Mouse (Mus musculus) neural tube, embryonic 11.5 days (tissue): ENCODE data around the gene Arhgap19. TPM values are rescaled to one million over a fixed set of nuclear protein-coding genes. Genes with fewer than 3 reads are reported as not detected.

Experiments
- ATAC-seq: fragments of 200-750 bp; cut with Nextera tagmentation; 2 replicates; pipeline ENCODE4 v1.8.0; 2017; ENCODE audit warnings: moderate number of reproducible peaks, mild to moderate bottlenecking, moderate TSS enrichment, moderate library complexity; ENCODE audit not compliant: insufficient read depth, low FRiP score, low TSS enrichment
- DNase-seq: peaks from one replicate; pipeline ENCODE4 v3.0.0-alpha.2; 2015; ENCODE audit warnings: low spot score
- H3K27ac ChIP-seq: fragments of 300-500 bp; sonication (generic); 2 replicates; pipeline ENCODE4 v1.5.1; 2014; ENCODE audit warnings: low read depth, mild to moderate bottlenecking, low read length
- H3K27me3 ChIP-seq: fragments of 300-500 bp; sonication (generic); 2 replicates; pipeline ENCODE4 v1.6.1; 2014; ENCODE audit warnings: mild to moderate bottlenecking, low read length, mixed read lengths; ENCODE audit not compliant: control insufficient read depth, insufficient read depth
- H3K36me3 ChIP-seq: fragments of 300-500 bp; sonication (generic); 2 replicates; pipeline ENCODE4 v1.6.1; 2014; ENCODE audit warnings: mild to moderate bottlenecking, low read length, moderate library complexity, mixed read lengths; ENCODE audit not compliant: control insufficient read depth, insufficient read depth
- H3K4me1 ChIP-seq: fragments of 300-500 bp; sonication (generic); 2 replicates; pipeline ENCODE4 v1.6.1; 2014; ENCODE audit warnings: low read length, mixed read lengths; ENCODE audit not compliant: control insufficient read depth, insufficient read depth
- H3K4me2 ChIP-seq: fragments of 300-500 bp; sonication (generic); 2 replicates; pipeline ENCODE4 v1.6.1; 2014; ENCODE audit warnings: low read depth, mild to moderate bottlenecking, moderate library complexity
- H3K4me3 ChIP-seq: fragments of 300-500 bp; sonication (generic); 2 replicates; pipeline ENCODE4 v1.5.1; 2014; ENCODE audit warnings: low read depth, low read length
- H3K9ac ChIP-seq: fragments of 300-500 bp; sonication (generic); 2 replicates; pipeline ENCODE4 v1.6.1; 2014; ENCODE audit warnings: mild to moderate bottlenecking, low read length
- H3K9me3 ChIP-seq: fragments of 300-500 bp; sonication (generic); 2 replicates; pipeline ENCODE4 v1.6.1; 2016; ENCODE audit warnings: low read length; ENCODE audit not compliant: control insufficient read depth
- WGBS: fragments of 180-500 bp; shearing (Covaris S2); extraction: QIAGEN DNeasy Blood & Tissue Kit; methylation state at CpG from one replicate; pipeline ENCODE4 v1.1.7; 2014; 5-methylcytosine and 5-hydroxymethylcytosine counted together
- polyA plus RNA-seq: library from polyadenylated mRNA; unstranded; fragments of >200 nt; fragmentation: Nextera tagmentation; extraction: Ambion mirVana; gene quantifications from 2 replicates; pipeline ENCODE4 v1.2.1, GENCODE M21; 2014

Arhgap19 gene
- polyA plus RNA-seq, 1 experiment from 2014 or later, result 37.0 TPM

DNA sequence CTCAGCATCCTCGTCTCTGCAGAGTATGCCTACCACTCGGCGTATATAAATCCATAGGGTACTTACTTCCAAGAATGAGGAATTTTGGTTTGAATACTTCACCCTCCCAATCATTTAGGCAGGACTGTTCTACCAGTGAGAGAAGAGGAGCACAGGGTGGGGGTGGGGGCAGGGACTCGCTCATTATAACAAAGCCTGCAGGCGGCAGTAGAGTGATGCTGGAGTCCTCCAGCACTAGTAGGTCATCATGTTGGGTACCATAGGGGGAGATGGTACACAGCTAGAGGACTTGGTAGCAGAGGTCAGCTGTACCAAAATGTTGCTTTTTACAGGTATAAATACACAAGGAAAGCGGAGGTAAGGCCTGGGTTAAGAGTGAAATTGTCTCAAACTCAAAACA lies 42.5 kb upstream of the Arhgap19 start:
- 90% methylated on average over 6 of the region's 6 CpGs for WGBS
- H3K4me3 ChIP-seq, result no peak overlapping the region

DNA sequence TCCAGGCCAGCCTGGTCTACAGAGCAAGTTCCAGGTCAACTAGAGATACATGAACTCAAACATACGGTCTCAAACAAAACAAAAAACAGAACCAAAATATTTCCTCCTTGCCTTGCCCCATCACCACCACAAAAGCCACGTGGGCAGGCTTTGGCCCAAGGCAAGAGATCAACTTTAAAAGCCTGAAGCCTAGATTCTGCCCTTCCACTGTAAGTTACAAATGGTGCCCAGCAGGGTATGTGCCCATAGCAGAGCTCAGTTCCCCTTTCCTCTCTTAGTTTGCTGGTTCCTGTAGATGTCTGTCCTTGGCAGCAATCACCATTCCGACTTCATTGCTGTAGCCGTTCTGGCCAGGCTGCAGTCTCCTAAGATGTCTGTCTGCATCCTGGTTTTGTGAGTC lies 40.9 kb upstream of the Arhgap19 start:
- no peak overlapping the region for H3K4me2 ChIP-seq
- DNase-seq, result no peak
- no peak overlapping the region for H3K27ac ChIP-seq
- no peaks in the 10 kb centered on the region for H3K27me3 ChIP-seq
- H3K4me1 ChIP-seq, result peaks cover 7% of the 10 kb centered on the region; the same call in 1 of the 2 replicates
- WGBS, result 86% methylated on average over 4 of the region's 4 CpGs
- H3K9me3 ChIP-seq, result no peaks in the 10 kb centered on the region
- no peak for ATAC-seq
- H3K36me3 ChIP-seq, result no peaks in the 10 kb centered on the region
- H3K9ac ChIP-seq, result no peak overlapping the region
- no peak overlapping the region for H3K4me3 ChIP-seq

More for the DNA sequence above, 42.5 kb upstream of the Arhgap19 start:
- DNase-seq (no peak), ATAC-seq (no peak)
- no peak overlapping the region for H3K4me2 ChIP-seq
- no peaks in the 10 kb centered on the region for H3K27me3 ChIP-seq
- no peaks in the 10 kb centered on the region for H3K9me3 ChIP-seq
- no peaks in the 10 kb centered on the region for H3K36me3 ChIP-seq
- H3K9ac ChIP-seq, result no peak overlapping the region
- no peak overlapping the region for H3K27ac ChIP-seq
- peaks cover 7% of the 10 kb centered on the region; the same call in 1 of the 2 replicates for H3K4me1 ChIP-seq

DNA sequence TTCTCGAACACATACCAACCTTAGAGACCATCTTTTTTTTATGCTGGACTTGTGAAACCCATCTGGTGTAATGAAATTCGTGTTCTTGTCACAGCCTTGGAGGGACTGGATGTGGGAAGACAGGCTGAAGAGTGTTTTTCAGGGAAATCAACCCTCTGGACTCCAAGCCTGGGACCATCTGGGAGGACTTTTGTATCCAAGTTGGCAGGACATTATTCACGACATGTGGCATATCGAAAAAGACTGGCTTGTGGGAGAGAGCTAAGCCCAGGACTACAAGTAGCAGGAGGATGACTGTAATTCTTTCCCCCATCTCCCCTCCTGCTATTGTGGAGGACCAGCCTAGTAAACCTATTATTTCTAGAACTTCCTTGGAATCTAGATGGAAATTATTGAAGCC lies 40.3 kb upstream of the Arhgap19 start:
- WGBS, result 78% methylated on average over 4 of the region's 4 CpGs

DNA sequence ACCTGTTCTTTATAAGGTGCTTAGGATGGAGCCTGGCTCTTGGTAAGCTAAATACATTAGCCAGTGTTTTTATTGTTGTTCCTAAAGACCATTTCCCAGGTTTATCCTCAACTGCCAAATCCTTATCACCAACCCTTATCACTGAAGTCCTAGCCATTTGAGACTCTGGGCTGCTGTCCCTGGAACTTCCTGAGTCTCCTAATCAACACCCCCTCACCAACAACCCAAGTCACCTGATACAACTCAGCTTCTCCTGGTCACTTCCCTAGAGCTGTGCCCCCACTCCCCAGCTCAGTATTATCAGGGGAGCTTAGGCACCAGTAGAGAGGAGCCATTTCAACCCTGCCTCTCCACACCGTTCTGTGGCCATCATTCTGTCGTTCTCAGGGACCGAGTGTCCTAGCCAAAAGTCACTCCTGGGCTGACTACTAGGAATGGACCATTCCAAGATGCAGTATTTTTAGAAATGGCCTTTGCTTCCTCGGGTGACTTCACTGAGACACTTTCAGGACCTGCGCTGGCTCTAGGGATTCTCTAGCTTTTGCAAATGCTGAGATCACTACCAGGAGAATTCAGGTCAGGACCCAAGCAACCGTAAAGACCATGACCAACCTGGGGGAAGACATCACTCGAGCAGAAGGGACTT lies 39.4 kb upstream of the Arhgap19 start:
- H3K4me2 ChIP-seq, result no peak overlapping the region
- 81% methylated on average over 7 of the region's 7 CpGs for WGBS
- no peaks in the 10 kb centered on the region for H3K9me3 ChIP-seq
- no peak overlapping the region for H3K27ac ChIP-seq
- peaks cover 3% of the 10 kb centered on the region; the same call in 1 of the 2 replicates for H3K4me1 ChIP-seq
- H3K36me3 ChIP-seq, result no peaks in the 10 kb centered on the region
- no peak overlapping the region for H3K4me3 ChIP-seq
- no peak overlapping the region for H3K9ac ChIP-seq
- ATAC-seq (no peak), DNase-seq (no peak)
- no peaks in the 10 kb centered on the region for H3K27me3 ChIP-seq

More for the DNA sequence above, 40.3 kb upstream of the Arhgap19 start:
- Histone ChIP-seq H3K36me3 (no peaks in the 10 kb centered on the region), H3K27me3 (no peaks in the 10 kb centered on the region), H3K4me1 (peaks cover 7% of the 10 kb centered on the region; the same call in 1 of the 2 replicates), H3K9ac (no peak overlapping the region), H3K9me3 (no peaks in the 10 kb centered on the region), H3K4me3 (no peak overlapping the region), H3K4me2 (no peak overlapping the region), H3K27ac (no peak overlapping the region)
- no peak for DNase-seq
- no peak for ATAC-seq

DNA sequence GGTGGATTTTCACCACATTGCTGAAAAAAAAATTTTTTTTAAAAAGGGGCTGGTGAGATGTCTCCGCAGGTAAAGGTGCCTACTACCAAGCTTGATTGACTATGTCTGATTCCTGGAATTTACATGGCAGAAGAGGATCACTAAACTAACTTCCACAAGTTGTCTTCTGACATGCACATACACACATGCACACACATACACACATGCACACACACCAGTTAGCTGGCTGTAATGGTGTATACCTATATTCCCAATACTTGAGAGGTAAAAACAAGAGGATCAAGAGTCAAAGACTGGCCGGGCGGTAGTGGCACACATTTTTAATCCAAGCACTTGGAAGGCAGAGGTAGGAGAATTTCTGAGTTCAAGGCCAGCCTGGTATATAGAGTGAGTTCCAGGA lies 37.8 kb upstream of the Arhgap19 start:
- Histone ChIP-seq H3K9me3 (no peaks in the 10 kb centered on the region), H3K4me1 (0 out of 2 replicates have a peak, but pooled peaks cover 3% of the 10 kb centered on the region), H3K4me2 (no peak overlapping the region), H3K27ac (no peak overlapping the region), H3K36me3 (no peaks in the 10 kb centered on the region), H3K4me3 (no peak overlapping the region), H3K9ac (no peak overlapping the region), H3K27me3 (no peaks in the 10 kb centered on the region)
- DNase-seq (no peak), ATAC-seq (no peak)
- WGBS, result 95% methylated on average over 3 of the region's 3 CpGs

DNA sequence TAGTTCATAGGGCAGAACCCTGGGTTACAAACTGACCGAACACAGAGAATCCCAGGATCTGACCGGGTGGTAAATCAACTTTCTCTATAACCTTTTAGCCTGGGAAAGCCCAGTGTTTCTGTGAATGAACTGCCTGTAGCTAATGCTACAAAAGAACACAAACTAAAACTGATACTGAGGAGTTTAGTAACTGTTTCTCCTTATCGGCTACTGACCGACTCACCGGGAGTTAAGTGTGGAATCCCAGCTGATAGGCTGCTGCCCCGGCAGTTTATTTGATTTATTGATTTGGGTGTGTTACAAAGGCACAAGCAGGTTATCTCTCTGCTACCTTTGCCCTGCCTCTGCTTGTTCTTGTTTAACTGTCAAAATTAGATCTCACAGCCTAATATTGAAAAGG lies 37.0 kb upstream of the Arhgap19 start:
- ATAC-seq (no peak), DNase-seq (no peak)
- WGBS, result 69% methylated on average over 6 of the region's 6 CpGs

DNA sequence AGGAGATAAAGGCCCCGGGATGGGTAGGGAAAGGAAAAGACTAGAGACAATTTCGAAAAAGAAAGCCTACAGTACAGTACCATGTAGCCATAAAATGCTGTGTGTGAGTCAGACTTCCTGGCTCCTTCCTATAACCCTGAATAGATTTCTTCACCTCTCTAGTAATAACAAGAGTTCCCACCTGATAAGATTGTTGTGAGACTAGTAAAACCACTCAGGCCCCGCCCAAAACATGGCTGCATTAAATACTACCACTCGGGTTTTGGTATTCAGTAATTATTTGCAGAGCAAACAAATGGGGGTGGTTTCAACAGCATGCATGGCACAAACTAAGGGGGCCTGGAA lies 36.0 kb upstream of the Arhgap19 start:
- Histone ChIP-seq H3K9me3 (no peaks in the 10 kb centered on the region), H3K4me1 (0 out of 2 replicates have a peak, but pooled peaks cover 3% of the 10 kb centered on the region), H3K36me3 (no peaks in the 10 kb centered on the region), H3K4me2 (no peak overlapping the region), H3K4me3 (no peak overlapping the region), H3K9ac (no peak overlapping the region), H3K27ac (no peak overlapping the region), H3K27me3 (no peaks in the 10 kb centered on the region)
- DNase-seq (no peak), ATAC-seq (no peak)
- WGBS, result 84% methylated on average over 4 of the region's 4 CpGs

More for the DNA sequence above, 37.0 kb upstream of the Arhgap19 start:
- no peaks in the 10 kb centered on the region for H3K27me3 ChIP-seq
- no peak overlapping the region for H3K27ac ChIP-seq
- 0 out of 2 replicates have a peak, but pooled peaks cover 3% of the 10 kb centered on the region for H3K4me1 ChIP-seq
- H3K9ac ChIP-seq, result no peak overlapping the region
- no peaks in the 10 kb centered on the region for H3K9me3 ChIP-seq
- no peak overlapping the region for H3K4me2 ChIP-seq
- H3K4me3 ChIP-seq, result no peak overlapping the region
- H3K36me3 ChIP-seq, result no peaks in the 10 kb centered on the region

DNA sequence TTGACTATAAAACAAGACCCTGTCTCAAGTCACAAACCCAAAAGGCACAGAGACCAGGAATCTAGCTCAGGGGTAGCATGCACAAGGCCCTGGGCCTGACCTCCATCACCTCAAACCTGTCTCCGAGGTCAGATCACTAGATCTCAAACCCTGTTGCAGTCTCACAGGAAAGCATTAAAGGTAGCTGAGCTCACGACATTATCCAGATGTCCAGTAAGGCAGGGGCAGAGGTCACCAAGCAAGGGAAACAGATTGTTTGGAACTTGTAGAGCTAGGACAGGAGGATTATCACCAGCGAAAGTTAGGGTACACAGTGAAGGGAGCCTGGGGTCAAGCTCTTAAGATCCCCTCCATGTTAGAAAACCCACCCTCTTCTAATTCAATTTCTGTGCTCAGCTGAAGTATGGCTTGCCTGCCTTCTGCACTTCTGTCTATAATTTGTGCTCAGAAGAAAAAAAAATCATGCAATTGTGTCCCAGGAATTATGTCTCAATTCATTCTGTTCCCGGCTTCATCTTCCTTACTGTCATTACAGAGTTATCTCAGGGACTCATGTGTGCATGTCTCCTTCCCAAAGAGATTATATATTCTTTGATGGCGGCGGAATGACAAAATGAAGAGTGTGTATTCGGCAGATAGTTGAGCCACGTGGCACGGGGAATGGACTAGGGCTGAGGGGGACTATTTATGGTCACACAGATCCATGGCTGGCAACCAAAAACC lies 35.5 kb upstream of the Arhgap19 start:
- Histone ChIP-seq H3K4me3 (no peak overlapping the region), H3K4me2 (no peak overlapping the region), H3K9ac (no peak overlapping the region), H3K9me3 (no peaks in the 10 kb centered on the region), H3K27ac (no peak overlapping the region), H3K4me1 (0 out of 2 replicates have a peak, but pooled peaks cover 3% of the 10 kb centered on the region), H3K36me3 (no peaks in the 10 kb centered on the region), H3K27me3 (no peaks in the 10 kb centered on the region)
- ATAC-seq (no peak), DNase-seq (no peak)
- WGBS, result 72% methylated on average over 9 of the region's 9 CpGs

DNA sequence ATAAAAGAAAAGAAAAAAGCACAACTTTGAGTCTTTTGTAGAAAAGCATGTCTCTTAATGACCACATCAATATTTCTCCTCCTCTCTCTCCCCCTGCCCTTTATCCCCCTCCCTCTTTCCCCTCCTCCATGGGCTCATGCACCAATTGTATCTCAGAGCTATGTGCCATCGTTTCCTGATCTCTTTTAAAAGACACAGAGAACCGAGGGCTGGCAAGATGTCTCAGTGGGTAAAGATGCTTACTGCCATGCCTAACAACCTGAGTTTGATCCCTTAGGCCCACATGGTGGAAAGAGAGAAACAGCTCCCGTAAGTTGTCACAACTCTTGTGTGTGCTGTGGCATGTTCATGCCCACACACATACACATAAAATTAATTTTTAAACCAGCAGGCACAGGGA lies 34.9 kb upstream of the Arhgap19 start:
- WGBS, result 56% methylated on average over 3 of the region's 3 CpGs
- Histone ChIP-seq H3K4me3 (no peak overlapping the region), H3K4me2 (no peak overlapping the region), H3K27me3 (no peaks in the 10 kb centered on the region), H3K9ac (no peak overlapping the region), H3K27ac (no peak overlapping the region), H3K36me3 (no peaks in the 10 kb centered on the region), H3K4me1 (peaks cover 5% of the 10 kb centered on the region; the same call in 1 of the 2 replicates), H3K9me3 (no peaks in the 10 kb centered on the region)
- ATAC-seq (no peak), DNase-seq (no peak)
